Mouse (Mus musculus): ENCODE measurements at regions not wholly inside any gene's neighbourhood (a gene's known extent, or its start where the extent isn't known, plus 50 kb on each side); places are given as distances from the start of the nearest gene placed in this dataset.

DNA sequence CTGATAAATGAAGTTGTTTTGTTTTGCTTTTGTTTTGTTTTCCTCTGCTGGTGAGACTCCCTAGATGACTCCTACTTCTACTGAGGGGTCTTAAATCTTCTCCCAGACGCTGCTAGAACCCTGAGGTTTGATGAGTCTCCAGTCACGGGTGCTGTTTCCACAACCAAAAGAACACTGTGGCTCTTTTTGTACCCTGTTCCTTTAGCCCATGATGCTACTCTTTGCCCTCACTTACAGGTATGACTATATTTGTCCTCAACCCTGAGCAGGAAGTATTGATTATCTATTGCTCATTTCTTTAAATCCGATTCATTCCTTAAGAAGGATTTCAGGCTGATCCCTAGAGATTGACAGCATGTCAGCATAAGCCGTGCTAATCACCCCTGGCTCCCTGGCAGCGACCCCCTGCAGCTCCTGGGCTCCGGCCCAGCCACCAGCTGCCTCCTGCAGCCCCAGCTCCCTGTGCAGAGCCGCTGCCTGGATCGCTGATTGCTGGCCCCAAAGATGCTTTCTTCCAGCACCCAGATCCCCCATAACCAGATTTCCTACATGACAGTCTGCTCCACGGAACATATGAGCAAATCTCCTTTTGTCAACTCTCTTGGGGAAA lies 163.7 kb upstream of the Sox2 start:
- WGBS (ENCODE audit: insufficient replicate concordance) = 19% methylated on average over 9 of the region's 9 CpGs
- Histone ChIP-seq H3K4me3 (replicated peaks) (no peak overlapping the region), H3K9me3 (replicated peaks) (no peaks in the 10 kb centered on the region), H3K27ac (replicated peaks) (no peak overlapping the region), H3K4me1 (replicated peaks) (no peaks in the 10 kb centered on the region), H3K36me3 (replicated peaks) (no peaks in the 10 kb centered on the region), H3K4me2 (no peak overlapping the region), H3K27me3 (no peaks in the 10 kb centered on the region), H3K9ac (no peak overlapping the region)
- ATAC-seq (ENCODE audit: insufficient read depth) = no peak

DNA sequence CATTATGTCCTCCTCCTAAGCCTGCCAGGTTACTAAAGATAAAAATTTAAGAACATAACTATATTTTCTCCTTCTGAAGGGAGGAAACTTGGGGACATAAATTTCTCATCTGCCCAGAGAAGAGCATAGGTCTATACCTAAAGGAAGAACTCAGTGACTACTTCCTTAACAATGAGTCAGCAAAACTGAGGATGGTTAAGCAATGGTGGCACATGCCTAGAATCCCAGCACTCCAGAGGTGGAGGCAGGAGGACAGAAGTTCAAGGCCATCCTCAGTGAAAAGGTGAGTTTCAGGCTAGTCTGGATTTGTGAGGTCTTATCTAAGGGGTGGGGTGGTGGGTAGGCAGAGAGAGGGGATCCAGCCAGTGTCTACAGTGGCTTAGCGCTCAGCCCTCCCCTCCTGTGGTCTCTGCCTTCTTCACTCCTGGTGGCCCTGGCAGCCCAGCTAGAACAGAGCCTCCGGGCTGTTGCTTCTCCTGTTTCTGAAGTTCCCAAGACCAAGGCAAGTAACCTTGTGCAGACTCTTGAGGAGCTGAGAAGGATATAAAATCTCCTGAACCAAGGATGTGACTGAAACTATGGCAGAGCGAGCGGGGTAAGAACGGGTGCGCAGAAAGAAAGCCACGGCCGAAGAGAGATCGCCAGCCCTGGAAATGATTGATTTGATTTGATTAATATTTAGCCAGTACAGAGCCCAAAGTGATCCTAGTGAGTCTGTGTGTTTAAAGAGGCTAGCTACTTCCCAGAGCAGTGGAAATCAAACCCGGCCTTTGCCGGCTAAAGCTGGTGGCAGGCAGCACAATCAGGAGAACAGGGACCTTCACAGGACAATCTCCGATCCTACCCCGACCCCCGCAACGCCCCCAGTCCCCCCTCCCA lies 164.6 kb upstream of the Sox2 start:
- Histone ChIP-seq H3K4me2 (peak overlapping the region; percentile 32), H3K4me1 (replicated peaks) (no peaks in the 10 kb centered on the region), H3K9ac (no peak overlapping the region), H3K27me3 (no peaks in the 10 kb centered on the region), H3K27ac (replicated peaks) (0 out of 2 replicates have a peak overlapping the region, but pooled peaks have one; percentile 9), H3K36me3 (replicated peaks) (no peaks in the 10 kb centered on the region), H3K9me3 (replicated peaks) (no peaks in the 10 kb centered on the region), H3K4me3 (replicated peaks) (no peak overlapping the region)
- ATAC-seq (ENCODE audit: insufficient read depth) = peak; percentile 47; the same call in 1 of the 2 replicates
- 47% methylated on average over 15 of the region's 15 CpGs for WGBS (ENCODE audit: insufficient replicate concordance)

DNA sequence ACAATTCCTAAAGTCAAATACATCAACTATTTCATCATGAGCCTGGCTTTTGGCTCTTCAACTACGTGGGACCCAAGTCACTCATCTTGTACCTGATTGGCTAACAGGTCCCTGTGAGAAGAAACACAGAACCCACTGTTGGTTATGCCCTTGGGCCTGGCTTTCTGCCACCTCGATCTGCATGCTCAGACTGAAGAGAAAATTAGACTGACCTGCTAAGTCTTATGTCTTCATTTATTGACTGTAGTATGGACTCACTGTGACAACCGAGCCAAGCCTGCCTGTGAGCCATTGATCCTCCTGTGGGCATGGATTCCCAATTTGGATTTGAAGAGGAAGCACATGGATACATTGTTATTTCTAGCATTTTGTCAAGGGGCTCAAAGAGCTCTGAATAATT lies 166.3 kb upstream of the Sox2 start:
- WGBS (ENCODE audit: insufficient replicate concordance) = 52% methylated on average over 3 of the region's 3 CpGs
- no peak for ATAC-seq (ENCODE audit: insufficient read depth)
- H3K4me1 ChIP-seq (replicated peaks) = no peaks in the 10 kb centered on the region

DNA sequence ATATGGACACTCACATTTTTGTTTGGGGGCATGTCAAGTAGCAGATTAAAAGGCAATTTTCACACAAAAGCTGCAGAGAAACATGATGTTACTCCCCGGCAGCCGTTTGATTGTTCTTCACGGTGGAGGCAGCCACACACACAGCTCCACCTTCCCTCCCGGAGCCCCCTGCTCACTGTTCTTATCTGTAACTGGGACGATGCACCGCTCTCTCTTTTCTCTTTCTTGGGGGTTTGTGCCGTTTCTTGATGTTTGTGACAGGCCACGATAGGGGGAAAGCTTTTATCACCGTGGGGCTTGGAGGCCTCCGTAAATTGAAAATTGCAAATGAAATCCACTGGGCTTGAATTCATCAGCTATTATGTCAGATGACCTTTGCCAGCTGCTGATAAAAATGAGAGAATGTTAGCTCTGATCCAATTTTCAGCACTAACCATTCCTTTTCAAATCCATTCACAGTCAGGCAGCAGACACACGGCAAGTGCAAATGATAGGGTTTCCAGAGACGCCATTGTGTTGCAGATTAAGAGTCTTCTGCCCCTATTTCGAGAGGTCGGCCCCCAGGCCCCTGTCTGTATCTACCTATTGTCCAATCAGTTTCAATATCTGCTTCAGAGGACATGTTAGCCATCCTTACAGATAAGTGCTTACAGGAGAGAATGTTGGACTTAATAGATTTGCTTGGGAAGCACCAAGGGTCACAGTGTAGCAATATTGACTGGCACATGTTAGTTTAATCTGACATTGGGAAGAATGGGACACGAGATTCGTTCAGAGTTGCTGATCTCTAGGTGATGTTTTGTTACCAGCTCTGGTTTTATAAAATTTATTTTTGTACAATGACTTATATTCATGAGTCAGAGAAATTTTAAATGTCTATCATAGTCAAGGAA lies 168.1 kb upstream of the Sox2 start:
- H3K9ac ChIP-seq = no peak overlapping the region
- no peak for ATAC-seq (ENCODE audit: insufficient read depth)
- H3K4me1 ChIP-seq (replicated peaks) = no peaks in the 10 kb centered on the region
- H3K36me3 ChIP-seq (replicated peaks) = no peaks in the 10 kb centered on the region
- no peak overlapping the region for H3K27ac ChIP-seq (replicated peaks)
- 51% methylated on average over 16 of the region's 16 CpGs for WGBS (ENCODE audit: insufficient replicate concordance)
- no peaks in the 10 kb centered on the region for H3K9me3 ChIP-seq (replicated peaks)
- no peak overlapping the region for H3K4me3 ChIP-seq (replicated peaks)
- no peaks in the 10 kb centered on the region for H3K27me3 ChIP-seq
- no peak overlapping the region for H3K4me2 ChIP-seq

More for the DNA sequence above, 166.3 kb upstream of the Sox2 start:
- Histone ChIP-seq H3K36me3 (replicated peaks) (no peaks in the 10 kb centered on the region), H3K9me3 (replicated peaks) (no peaks in the 10 kb centered on the region), H3K27ac (replicated peaks) (no peak overlapping the region), H3K4me2 (no peak overlapping the region), H3K9ac (no peak overlapping the region), H3K4me3 (replicated peaks) (no peak overlapping the region), H3K27me3 (no peaks in the 10 kb centered on the region)

DNA sequence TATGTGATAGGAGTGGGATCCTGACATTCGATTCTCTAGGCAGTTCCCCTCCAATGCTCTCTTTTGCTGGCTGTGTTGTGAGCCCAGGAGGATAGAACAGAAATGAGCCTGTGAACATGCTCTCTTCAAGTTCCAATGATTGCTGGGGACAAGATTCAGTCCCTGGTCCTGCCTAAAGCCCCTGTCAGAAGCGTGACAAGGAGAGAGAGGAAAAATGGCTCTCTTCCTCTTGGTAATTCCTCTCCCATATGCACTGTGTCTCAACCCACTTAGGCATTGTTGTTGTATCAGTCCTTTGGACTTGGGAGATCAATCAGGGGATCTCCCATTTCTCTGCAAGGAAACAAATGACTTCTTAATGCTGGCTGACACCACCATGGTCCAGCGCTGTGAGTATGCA lies 168.9 kb upstream of the Sox2 start:
- no peaks in the 10 kb centered on the region for H3K4me1 ChIP-seq (replicated peaks)
- H3K4me3 ChIP-seq (replicated peaks) = no peak overlapping the region
- H3K27ac ChIP-seq (replicated peaks) = no peak overlapping the region
- 52% methylated on average over 3 of the region's 3 CpGs for WGBS (ENCODE audit: insufficient replicate concordance)
- no peaks in the 10 kb centered on the region for H3K36me3 ChIP-seq (replicated peaks)
- ATAC-seq (ENCODE audit: insufficient read depth) = no peak
- no peak overlapping the region for H3K9ac ChIP-seq
- no peaks in the 10 kb centered on the region for H3K27me3 ChIP-seq
- H3K4me2 ChIP-seq = no peak overlapping the region
- no peaks in the 10 kb centered on the region for H3K9me3 ChIP-seq (replicated peaks)

DNA sequence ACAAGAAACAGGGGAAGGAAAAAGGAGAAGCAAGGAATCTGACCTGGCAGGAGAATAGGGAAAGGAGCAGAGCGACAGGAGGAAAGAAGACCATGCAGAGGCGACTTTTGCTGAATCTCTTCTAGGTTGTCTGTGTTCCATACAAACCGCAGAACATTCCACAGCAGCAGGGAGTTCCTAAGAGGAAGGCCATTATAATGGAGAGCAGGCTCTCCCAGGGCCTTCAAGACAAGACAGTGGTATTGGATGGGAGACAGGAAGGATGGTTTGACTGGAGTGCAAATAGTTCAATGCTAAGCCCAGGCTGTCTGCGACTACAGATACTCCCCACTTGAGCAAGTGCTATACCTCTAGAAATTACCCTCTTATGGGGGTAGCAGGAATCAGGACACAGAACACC lies 176.1 kb upstream of the Sox2 start:
- H3K27ac ChIP-seq (replicated peaks) = no peak overlapping the region
- H3K4me3 ChIP-seq (replicated peaks) = no peak overlapping the region
- no peak overlapping the region for H3K9ac ChIP-seq
- H3K4me2 ChIP-seq = no peak overlapping the region
- no peaks in the 10 kb centered on the region for H3K27me3 ChIP-seq
- no peak for ATAC-seq (ENCODE audit: insufficient read depth)
- H3K36me3 ChIP-seq (replicated peaks) = no peaks in the 10 kb centered on the region
- WGBS (ENCODE audit: insufficient replicate concordance) = 41% methylated on average over 4 of the region's 4 CpGs
- H3K9me3 ChIP-seq (replicated peaks) = no peaks in the 10 kb centered on the region
- no peaks in the 10 kb centered on the region for H3K4me1 ChIP-seq (replicated peaks)

DNA sequence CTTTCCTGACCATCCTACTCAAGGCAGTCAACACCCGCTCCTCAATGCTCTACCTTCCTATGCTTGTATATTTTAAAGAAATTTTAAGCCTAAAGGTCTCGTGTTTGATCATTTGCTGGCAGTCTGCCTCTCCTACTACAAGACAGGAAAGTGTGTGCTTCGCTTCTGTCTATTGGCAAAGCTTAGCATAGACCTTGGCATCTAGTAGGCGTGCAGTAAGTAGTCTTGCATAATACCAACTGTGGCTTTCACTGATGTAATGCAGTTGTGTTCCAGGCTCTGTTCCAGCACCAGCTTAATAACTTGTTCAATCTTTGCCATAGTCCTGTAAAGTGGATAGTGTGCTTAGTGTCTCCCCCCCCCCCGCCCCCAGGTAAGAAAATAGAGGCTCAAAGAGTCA lies 179.5 kb upstream of the Sox2 start:
- no peak overlapping the region for H3K9ac ChIP-seq
- WGBS (ENCODE audit: insufficient replicate concordance) = 51% methylated on average over 5 of the region's 5 CpGs
- no peaks in the 10 kb centered on the region for H3K27me3 ChIP-seq
- no peaks in the 10 kb centered on the region for H3K36me3 ChIP-seq (replicated peaks)
- no peaks in the 10 kb centered on the region for H3K4me1 ChIP-seq (replicated peaks)
- no peak for ATAC-seq (ENCODE audit: insufficient read depth)
- H3K27ac ChIP-seq (replicated peaks) = no peak overlapping the region
- no peaks in the 10 kb centered on the region for H3K9me3 ChIP-seq (replicated peaks)
- H3K4me2 ChIP-seq = no peak overlapping the region
- H3K4me3 ChIP-seq (replicated peaks) = no peak overlapping the region

DNA sequence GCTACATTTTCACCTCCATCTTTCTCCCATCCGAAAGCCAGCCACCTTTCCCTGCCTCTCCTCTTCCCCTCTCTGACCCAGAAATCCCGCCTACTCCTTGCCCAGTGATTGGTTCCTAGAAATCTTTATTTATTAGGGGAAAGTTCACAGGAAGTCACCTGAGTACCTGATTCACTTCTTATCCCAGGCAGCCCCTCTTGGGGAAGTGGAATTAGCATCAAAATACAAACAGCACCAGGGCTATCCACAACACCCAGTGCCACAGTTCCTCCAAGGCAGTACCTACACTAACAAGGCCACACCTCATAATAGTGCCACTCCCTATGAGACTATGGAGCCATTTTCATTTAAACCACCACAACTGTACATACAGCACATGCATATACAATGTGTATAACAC lies 180.3 kb upstream of the Sox2 start:
- ATAC-seq (ENCODE audit: insufficient read depth) = no peak

DNA sequence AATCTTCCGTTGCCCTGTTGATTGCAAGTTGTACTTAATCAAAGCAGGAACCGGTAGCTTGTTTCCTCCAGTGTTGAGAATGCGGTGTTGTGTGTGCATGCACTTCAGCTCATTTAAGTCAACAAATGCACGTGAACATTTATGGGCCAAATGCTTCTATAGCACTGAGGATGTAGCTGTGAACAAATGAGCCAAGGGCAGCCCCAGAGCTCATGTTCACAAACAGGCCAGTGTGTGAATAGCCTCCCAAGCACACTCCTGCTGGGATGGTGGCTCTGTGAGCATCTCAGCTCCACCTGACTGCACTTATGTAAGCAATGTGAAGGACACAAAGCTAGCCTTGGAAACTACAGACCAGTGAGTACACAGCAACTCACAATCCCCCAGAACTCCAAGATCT lies 183.9 kb upstream of the Sox2 start:
- ATAC-seq (ENCODE audit: insufficient read depth) = no peak
- WGBS (ENCODE audit: insufficient replicate concordance) = 53% methylated on average over 4 of the region's 4 CpGs
- Histone ChIP-seq H3K4me3 (replicated peaks) (no peak overlapping the region), H3K4me1 (replicated peaks) (no peaks in the 10 kb centered on the region), H3K36me3 (replicated peaks) (no peaks in the 10 kb centered on the region), H3K4me2 (no peak overlapping the region), H3K9ac (no peak overlapping the region), H3K9me3 (replicated peaks) (no peaks in the 10 kb centered on the region), H3K27ac (replicated peaks) (no peak overlapping the region), H3K27me3 (no peaks in the 10 kb centered on the region)

More for the DNA sequence above, 180.3 kb upstream of the Sox2 start:
- no peaks in the 10 kb centered on the region for H3K27me3 ChIP-seq
- 39% methylated on average over 2 of the region's 2 CpGs for WGBS (ENCODE audit: insufficient replicate concordance)
- H3K9ac ChIP-seq = no peak overlapping the region
- no peaks in the 10 kb centered on the region for H3K36me3 ChIP-seq (replicated peaks)
- no peaks in the 10 kb centered on the region for H3K9me3 ChIP-seq (replicated peaks)
- no peak overlapping the region for H3K4me3 ChIP-seq (replicated peaks)
- no peaks in the 10 kb centered on the region for H3K4me1 ChIP-seq (replicated peaks)
- no peak overlapping the region for H3K4me2 ChIP-seq
- no peak overlapping the region for H3K27ac ChIP-seq (replicated peaks)

DNA sequence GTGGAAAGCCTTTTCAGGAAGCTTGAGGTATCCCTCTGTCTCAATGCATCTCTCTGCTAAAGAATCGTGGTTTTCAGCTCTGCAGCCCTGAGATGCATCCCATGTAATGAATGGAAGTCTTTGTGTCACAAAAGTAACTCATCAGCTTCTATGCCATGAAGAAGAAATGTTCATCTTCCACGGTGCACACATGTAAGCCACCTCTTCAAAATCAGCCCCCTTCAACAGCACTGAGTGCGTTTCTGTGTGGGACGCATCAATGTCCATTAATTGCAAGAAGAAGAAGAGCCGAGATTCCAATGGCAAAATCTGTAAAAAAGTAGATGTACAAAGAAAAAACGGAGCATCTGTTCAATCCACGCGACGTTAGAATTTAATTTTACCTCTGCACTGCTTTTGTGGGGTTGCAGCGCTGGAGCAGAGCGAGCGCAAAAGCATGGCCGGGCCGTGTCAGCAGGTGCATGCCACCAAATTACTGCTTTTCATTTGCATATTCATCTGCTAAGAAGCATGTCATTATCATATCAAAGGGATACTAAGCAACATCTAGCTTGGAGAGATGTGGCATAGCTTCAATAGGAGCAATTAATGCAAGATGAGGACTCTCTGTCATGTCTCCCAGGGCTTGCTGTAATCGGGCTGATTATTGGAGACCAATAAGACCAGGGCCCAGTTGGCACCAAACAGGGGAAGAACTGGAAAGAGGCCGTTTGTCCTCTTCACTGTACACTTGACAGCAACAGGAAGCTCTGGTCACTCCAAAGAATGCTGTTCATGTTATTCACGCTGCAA lies 185.0 kb upstream of the Sox2 start:
- Histone ChIP-seq H3K9ac (no peak overlapping the region), H3K36me3 (replicated peaks) (no peaks in the 10 kb centered on the region), H3K4me2 (no peak overlapping the region), H3K27ac (replicated peaks) (no peak overlapping the region), H3K4me3 (replicated peaks) (no peak overlapping the region), H3K4me1 (replicated peaks) (no peaks in the 10 kb centered on the region), H3K27me3 (no peaks in the 10 kb centered on the region), H3K9me3 (replicated peaks) (no peaks in the 10 kb centered on the region)
- WGBS (ENCODE audit: insufficient replicate concordance) = 58% methylated on average over 17 of the region's 17 CpGs
- ATAC-seq (ENCODE audit: insufficient read depth) = no peak

All from liver, embryonic 15.5 days (tissue).